13 mouse cellular contexts compared by ENCODE assay signal in genomic region chr6:72648002-72648595, GRCm38 (mm10). TPM values are rescaled to one million over a fixed set of nuclear protein-coding genes. Genes with fewer than 3 reads are reported as not detected.
DNase-seq lines count a peak whose midpoint lies in the region; ATAC-seq lines count a peak whose summit lies in the region.
"Had no signal": no experiment of that assay in that cellular context is flagged by ENCODE, and none has a peak within 500 bp of the region (broad histone marks: within the 10 kb centered on the region; RNA-seq: fewer than 3 reads in every experiment).

No protein-coding gene starts in this region.

- no peak overlapping the region for H3K4me2 ChIP-seq in forebrain, embryonic 14.5 days (ENCODE audit: low read length)
- no peak overlapping the region for H3K4me2 ChIP-seq in forebrain, embryonic 15.5 days (replicated peaks)
- peak overlapping the region; percentile 1; the same call in 1 of the 2 replicates for H3K4me2 ChIP-seq in heart, embryonic 16.5 days (ENCODE audit: low read depth, low read length)
- no peak overlapping the region for H3K4me2 ChIP-seq in embryonic facial prominence, embryonic 14.5 days (ENCODE audit: low read depth, low read length)
- H3K4me2 ChIP-seq in neural tube, embryonic 12.5 days (replicated peaks), result no peak overlapping the region
- H3K4me2 ChIP-seq: lung, embryonic 15.5 days had no signal

- 65% methylated on average over 12 of the region's 12 CpGs for WGBS in forebrain, embryonic 14.5 days
- WGBS in forebrain, embryonic 15.5 days, result 61% methylated on average over 12 of the region's 12 CpGs
- 64% methylated on average over 12 of the region's 12 CpGs for WGBS in heart, embryonic 16.5 days
- WGBS in embryonic facial prominence, embryonic 14.5 days, result 29% methylated on average over 12 of the region's 12 CpGs
- 61% methylated on average over 12 of the region's 12 CpGs for WGBS in neural tube, embryonic 12.5 days

- H3K9ac ChIP-seq in forebrain, embryonic 14.5 days (ENCODE audit: low read length), result 0 out of 2 replicates have a peak overlapping the region, but pooled peaks have one; percentile 7
- H3K9ac ChIP-seq in forebrain, embryonic 15.5 days (replicated peaks), result no peak overlapping the region
- H3K9ac ChIP-seq in heart, embryonic 16.5 days (ENCODE audit: low read length), result no peak overlapping the region
- H3K9ac ChIP-seq in embryonic facial prominence, embryonic 14.5 days (ENCODE audit: low read depth, low read length), result no peak overlapping the region
- no peak overlapping the region for H3K9ac ChIP-seq in neural tube, embryonic 12.5 days
- H3K9ac ChIP-seq: lung, embryonic 15.5 days had no signal

- no peaks in the 10 kb centered on the region for H3K36me3 ChIP-seq in forebrain, embryonic 14.5 days (ENCODE audit: control insufficient read depth, insufficient read depth, low read length)
- H3K36me3 ChIP-seq in forebrain, embryonic 15.5 days, result no peaks in the 10 kb centered on the region
- H3K36me3 ChIP-seq in heart, embryonic 16.5 days (ENCODE audit: control insufficient read depth, insufficient read depth), result no peaks in the 10 kb centered on the region
- peaks cover 9% of the 10 kb centered on the region for H3K36me3 ChIP-seq in embryonic facial prominence, embryonic 14.5 days (ENCODE audit: control insufficient read depth, insufficient read depth, low read length)
- H3K36me3 ChIP-seq in neural tube, embryonic 12.5 days, result no peaks in the 10 kb centered on the region

- no peaks in the 10 kb centered on the region for H3K27me3 ChIP-seq in forebrain, embryonic 14.5 days (replicated peaks; ENCODE audit: control insufficient read depth, insufficient read depth, low read length)
- no peaks in the 10 kb centered on the region for H3K27me3 ChIP-seq in forebrain, embryonic 15.5 days
- H3K27me3 ChIP-seq in heart, embryonic 16.5 days (ENCODE audit: control insufficient read depth, insufficient read depth, low read length), result no peaks in the 10 kb centered on the region
- no peaks in the 10 kb centered on the region for H3K27me3 ChIP-seq in embryonic facial prominence, embryonic 14.5 days (replicated peaks; ENCODE audit: control insufficient read depth, insufficient read depth, low read length)
- no peaks in the 10 kb centered on the region for H3K27me3 ChIP-seq in neural tube, embryonic 12.5 days (replicated peaks)
- H3K27me3 ChIP-seq: lung, embryonic 15.5 days had no signal

- no peaks in the 10 kb centered on the region for H3K9me3 ChIP-seq in forebrain, embryonic 14.5 days (replicated peaks; ENCODE audit: control insufficient read depth, low read length)
- H3K9me3 ChIP-seq in forebrain, embryonic 15.5 days, result no peaks in the 10 kb centered on the region
- H3K9me3 ChIP-seq in heart, embryonic 16.5 days (replicated peaks; ENCODE audit: control insufficient read depth, low read length), result no peaks in the 10 kb centered on the region
- H3K9me3 ChIP-seq in embryonic facial prominence, embryonic 14.5 days (ENCODE audit: control insufficient read depth, low read length), result no peaks in the 10 kb centered on the region
- no peaks in the 10 kb centered on the region for H3K9me3 ChIP-seq in neural tube, embryonic 12.5 days
- H3K9me3 ChIP-seq: lung, embryonic 15.5 days; megakaryocyte, embryonic 14.5 days had no signal

- no peak overlapping the region for H3K27ac ChIP-seq in forebrain, embryonic 14.5 days (ENCODE audit: low read depth, low read length)
- H3K27ac ChIP-seq in forebrain, embryonic 15.5 days (replicated peaks), result no peak overlapping the region
- peak overlapping the region; percentile 6; the same call in 1 of the 2 replicates for H3K27ac ChIP-seq in heart, embryonic 16.5 days (ENCODE audit: low read length)
- H3K27ac ChIP-seq in embryonic facial prominence, embryonic 14.5 days (replicated peaks; ENCODE audit: low read depth, low read length), result 0 out of 2 replicates have a peak overlapping the region, but pooled peaks have one; percentile 36
- H3K27ac ChIP-seq in neural tube, embryonic 12.5 days, result no peak overlapping the region
- H3K27ac ChIP-seq: lung, embryonic 15.5 days had no signal

- no peak for DNase-seq in forebrain, embryonic 14.5 days (ENCODE audit: low spot score)
- DNase-seq in heart, adult 11 months, result no peak
- peak; percentile 65 for DNase-seq in embryonic facial prominence, embryonic 14.5 days (ENCODE audit: low spot score)
- DNase-seq in cerebellum, adult 9-10 months, result no peak
- no peak for DNase-seq in B cell, adult 2 months
- DNase-seq: cerebellum, adult 11-12 months had no signal

- no peak for ATAC-seq in forebrain, embryonic 14.5 days
- ATAC-seq in forebrain, embryonic 15.5 days (replicated peaks), result no peak
- no peak for ATAC-seq in heart, embryonic 16.5 days (replicated peaks; ENCODE audit: extremely low read depth, insufficient read depth, low FRiP score)
- peak; percentile 31; the same call in 1 of the 2 replicates for ATAC-seq in embryonic facial prominence, embryonic 14.5 days (ENCODE audit: low read depth)
- 0 out of 2 replicates have a peak, but pooled peaks have one; percentile 31 for ATAC-seq in neural tube, embryonic 12.5 days (ENCODE audit: low FRiP score, low read depth)
- ATAC-seq: intestine, postnatal 0 days had no signal

- no peaks in the 10 kb centered on the region for H3K4me1 ChIP-seq in forebrain, embryonic 14.5 days (ENCODE audit: control insufficient read depth, insufficient read depth, low read length)
- 0 out of 2 replicates have a peak, but pooled peaks cover 3% of the 10 kb centered on the region for H3K4me1 ChIP-seq in forebrain, embryonic 15.5 days
- 0 out of 2 replicates have a peak, but pooled peaks cover 3% of the 10 kb centered on the region for H3K4me1 ChIP-seq in heart, embryonic 16.5 days (ENCODE audit: control insufficient read depth, insufficient read depth, low read length)
- peaks cover 15% of the 10 kb centered on the region for H3K4me1 ChIP-seq in embryonic facial prominence, embryonic 14.5 days (ENCODE audit: control insufficient read depth, insufficient read depth, low read length)
- no peaks in the 10 kb centered on the region for H3K4me1 ChIP-seq in neural tube, embryonic 12.5 days
- H3K4me1 ChIP-seq: megakaryocyte, embryonic 14.5 days had no signal

- H3K4me3 ChIP-seq in forebrain, embryonic 14.5 days (ENCODE audit: low read depth, low read length), result no peak overlapping the region
- no peak overlapping the region for H3K4me3 ChIP-seq in forebrain, embryonic 15.5 days
- no peak overlapping the region for H3K4me3 ChIP-seq in heart, embryonic 16.5 days (ENCODE audit: low read length)
- H3K4me3 ChIP-seq in embryonic facial prominence, embryonic 14.5 days (ENCODE audit: low read depth, low read length), result no peak overlapping the region
- no peak overlapping the region for H3K4me3 ChIP-seq in neural tube, embryonic 12.5 days
- H3K4me3 ChIP-seq: lung, embryonic 15.5 days; megakaryocyte, embryonic 14.5 days; myocyte had no signal

RNA-seq across cellular contexts. Expression of gene Tgoln1, which starts 31.3 kb away (rescaled TPM):
- polyA plus RNA-seq in forebrain, embryonic 14.5 days (2014; fragmentation: Nextera tagmentation; extraction: Ambion mirVana), result 34.0 and 37.8 TPM in 2 replicates
- 31.5 and 33.5 TPM in 2 replicates for polyA plus RNA-seq in forebrain, embryonic 15.5 days (2015; fragmentation: Nextera tagmentation; extraction: Ambion mirVana)
- polyA plus RNA-seq in heart, embryonic 16.5 days (2015; fragmentation: Nextera tagmentation; extraction: Ambion mirVana), result 25.3 and 26.2 TPM in 2 replicates
- 33.8 and 34.7 TPM in 2 replicates for polyA plus RNA-seq in embryonic facial prominence, embryonic 14.5 days (2014; fragmentation: Nextera tagmentation; extraction: Ambion mirVana)
- polyA plus RNA-seq in neural tube, embryonic 12.5 days (2016; fragmentation: Nextera tagmentation; extraction: Ambion mirVana), result 35.8 and 36.7 TPM in 2 replicates

RNA-seq across cellular contexts. Expression of gene Retsat, which starts 49.8 kb away (rescaled TPM):
- 6.6 and 8.4 TPM in 2 replicates for polyA plus RNA-seq in forebrain, embryonic 14.5 days (2014; fragmentation: Nextera tagmentation; extraction: Ambion mirVana)
- 4.1 and 5.3 TPM in 2 replicates for polyA plus RNA-seq in forebrain, embryonic 15.5 days (2015; fragmentation: Nextera tagmentation; extraction: Ambion mirVana)
- 25.3 and 30.5 TPM in 2 replicates for polyA plus RNA-seq in heart, embryonic 16.5 days (2015; fragmentation: Nextera tagmentation; extraction: Ambion mirVana)
- 16.4 and 18.2 TPM in 2 replicates for polyA plus RNA-seq in embryonic facial prominence, embryonic 14.5 days (2014; fragmentation: Nextera tagmentation; extraction: Ambion mirVana)
- 5.1 and 6.1 TPM in 2 replicates for polyA plus RNA-seq in neural tube, embryonic 12.5 days (2016; fragmentation: Nextera tagmentation; extraction: Ambion mirVana)

RNA-seq across cellular contexts. Expression of gene Elmod3, which starts 49.9 kb away (rescaled TPM):
- 19.2 and 20.1 TPM in 2 replicates for polyA plus RNA-seq in forebrain, embryonic 14.5 days (2014; fragmentation: Nextera tagmentation; extraction: Ambion mirVana)
- polyA plus RNA-seq in forebrain, embryonic 15.5 days (2015; fragmentation: Nextera tagmentation; extraction: Ambion mirVana), result 15.6 and 16.0 TPM in 2 replicates
- 13.8 and 15.2 TPM in 2 replicates for polyA plus RNA-seq in heart, embryonic 16.5 days (2015; fragmentation: Nextera tagmentation; extraction: Ambion mirVana)
- 18.7 and 18.8 TPM in 2 replicates for polyA plus RNA-seq in embryonic facial prominence, embryonic 14.5 days (2014; fragmentation: Nextera tagmentation; extraction: Ambion mirVana)
- polyA plus RNA-seq in neural tube, embryonic 12.5 days (2016; fragmentation: Nextera tagmentation; extraction: Ambion mirVana), result 15.7 and 17.2 TPM in 2 replicates

Comparison
In these comparisons a context has a peak if more than half of its experiments do, and no peak if none do; other contexts are left out.
1. ATAC-seq: peak in embryonic facial prominence, embryonic 14.5 days (single experiment) and neural tube, embryonic 12.5 days (single experiment); none in forebrain, embryonic 14.5 days (single experiment), forebrain, embryonic 15.5 days (single experiment) and heart, embryonic 16.5 days (single experiment).
2. H3K27ac ChIP-seq: peak in heart, embryonic 16.5 days (single experiment) and embryonic facial prominence, embryonic 14.5 days (single experiment); none in forebrain, embryonic 14.5 days (single experiment), forebrain, embryonic 15.5 days (single experiment) and neural tube, embryonic 12.5 days (single experiment).